Mouse (Mus musculus) CH12.LX (cell line): ENCODE measurements at regions not wholly inside any gene's neighbourhood (a gene's known extent, or its start where the extent isn't known, plus 50 kb on each side); places are given as distances from the start of the nearest gene placed in this dataset.

ENCODE experiments used
- DNase-seq: peaks from one replicate; pipeline ENCODE4 v3.0.0-alpha.2; 2013; ENCODE audit errors: extremely low read depth
- H3K27ac ChIP-seq: 2 replicates; pipeline ENCODE4 v1.5.1; 2012; ENCODE audit warnings: low read depth, mild to moderate bottlenecking, control low read depth, moderate library complexity; ENCODE audit not compliant: insufficient read depth
- H3K27me3 ChIP-seq: replicated peaks from 2 replicates; pipeline ENCODE3; 2012; ENCODE audit warnings: inconsistent platforms
- H3K36me3 ChIP-seq, 2 experiments: replicated peaks in 1 of 2; 2 replicates each; pipeline versions ENCODE3 to v1.6.1; 2012; ENCODE audit warnings: inconsistent platforms in 1 of 2, low read length in 1 of 2, mild to moderate bottlenecking in 1 of 2, mixed read lengths in 1 of 2, moderate library complexity in 1 of 2; ENCODE audit not compliant: control insufficient read depth in 1 of 2, insufficient read depth in 1 of 2
- H3K4me1 ChIP-seq, 2 experiments: 2 replicates each; pipeline ENCODE4 v1.6.1; 2012; ENCODE audit warnings: inconsistent platforms in 1 of 2, moderate library complexity in 1 of 2; ENCODE audit not compliant: insufficient read depth in 2 of 2, control insufficient read depth in 1 of 2
- H3K4me2 ChIP-seq: 2 replicates; pipeline ENCODE4 v1.6.1; 2012; ENCODE audit warnings: low read depth, mild to moderate bottlenecking, control low read depth; ENCODE audit not compliant: poor library complexity, insufficient read depth, severe bottlenecking
- H3K4me3 ChIP-seq, 3 experiments: fragments of 150-350 bp in 1 of 3; sonication (generic) in 1 of 3; replicated peaks in 1 of 3; 2 replicates each; pipeline versions ENCODE3 to v1.5.1; 2011 to 2012; ENCODE audit warnings: low read depth in 2 of 3, low read length in 2 of 3, mild to moderate bottlenecking in 2 of 3, moderate library complexity in 2 of 3, control low read depth in 1 of 3, improper control_type of control experiment in 1 of 3, inconsistent platforms in 1 of 3, mixed read lengths in 1 of 3; ENCODE audit not compliant: poor library complexity in 1 of 3
- H3K79me2 ChIP-seq: replicated peaks from 2 replicates; pipeline ENCODE4 v1.6.1; 2012; ENCODE audit warnings: mild to moderate bottlenecking, moderate library complexity; ENCODE audit not compliant: control insufficient read depth, poor library complexity, insufficient read depth, severe bottlenecking; ENCODE audit errors: extremely low read depth
- H3K9ac ChIP-seq: 2 replicates; pipeline ENCODE4 v1.6.1; 2012; ENCODE audit warnings: low read depth, mild to moderate bottlenecking, control low read depth, moderate library complexity; ENCODE audit not compliant: insufficient read depth
- H3K9me3 ChIP-seq: replicated peaks from 2 replicates; pipeline ENCODE3; 2012; ENCODE audit warnings: low read length, inconsistent platforms, mixed read lengths
- CHD2 ChIP-seq: IDR thresholded peaks from 2 replicates; pipeline ENCODE4 v1.6.1; 2011; ENCODE audit warnings: low read length, improper control_type of control experiment
- EP300 ChIP-seq: IDR thresholded peaks from 2 replicates; pipeline ENCODE4 v1.6.1; 2011; ENCODE audit warnings: low read length, improper control_type of control experiment
- GABPA ChIP-seq: IDR thresholded peaks from 2 replicates; pipeline ENCODE4 v1.6.1; 2012; ENCODE audit warnings: low read depth, low read length, improper control_type of control experiment, inconsistent platforms; ENCODE audit not compliant: insufficient replicate concordance
- JUND ChIP-seq: conservative IDR thresholded peaks from 2 replicates; pipeline ENCODE4 v1.6.1; 2011; ENCODE audit warnings: low read depth, low read length, improper control_type of control experiment
- MAFK ChIP-seq: IDR thresholded peaks from 2 replicates; pipeline ENCODE4 v1.6.1; 2011; ENCODE audit warnings: low read length, improper control_type of control experiment; ENCODE audit not compliant: insufficient replicate concordance
- MAX ChIP-seq: IDR thresholded peaks from 2 replicates; pipeline ENCODE4 v1.6.1; 2011; ENCODE audit warnings: low read length, improper control_type of control experiment
- MAZ ChIP-seq: IDR thresholded peaks from 2 replicates; pipeline ENCODE4 v1.6.1; 2012; ENCODE audit warnings: low read depth, mild to moderate bottlenecking, inconsistent platforms, low read length, improper control_type of control experiment, moderate library complexity
- MXI1 ChIP-seq: IDR thresholded peaks from 2 replicates; pipeline ENCODE4 v1.6.1; 2011; ENCODE audit warnings: mild to moderate bottlenecking, low read depth, low read length, improper control_type of control experiment
- POLR2A ChIP-seq: IDR thresholded peaks from 2 replicates; pipeline ENCODE4 v1.6.1; 2011; ENCODE audit warnings: low read depth, mild to moderate bottlenecking, improper control_type of control experiment, low read length
- UBTF ChIP-seq: IDR thresholded peaks from 2 replicates; pipeline ENCODE4 v1.6.1; 2012; ENCODE audit warnings: low read depth, mild to moderate bottlenecking, inconsistent platforms, low read length, improper control_type of control experiment, moderate library complexity
- ZKSCAN1 ChIP-seq: IDR thresholded peaks from 2 replicates; pipeline ENCODE4 v1.6.1; 2012; ENCODE audit warnings: low read depth, inconsistent platforms, low read length, improper control_type of control experiment, borderline replicate concordance
- ZMIZ1 ChIP-seq: IDR thresholded peaks from 2 replicates; pipeline ENCODE4 v1.6.1; 2012; ENCODE audit warnings: low read depth, mild to moderate bottlenecking, inconsistent platforms, low read length, improper control_type of control experiment
- dilution Hi-C: fragments of 300-500 bp; cut with MboI; formaldehyde crosslinking; loops from 2 replicates; pipeline ENCODE4 v1.14.3; 2020; ENCODE audit warnings: low sequenced_read_pairs; ENCODE audit not compliant: extremely low pct_unique_long_range_greater_than_20kb, extremely low pct_ligation_motif_present
- in situ Hi-C: fragments of 300-500 bp; cut with MboI; formaldehyde crosslinking; loops from 3 replicates; pipeline ENCODE4 v1.14.3; 2019; ENCODE audit warnings: low sequenced_read_pairs, low pct_ligation_motif_present, low pct_unique_long_range_greater_than_20kb, mixed read lengths

DNA sequence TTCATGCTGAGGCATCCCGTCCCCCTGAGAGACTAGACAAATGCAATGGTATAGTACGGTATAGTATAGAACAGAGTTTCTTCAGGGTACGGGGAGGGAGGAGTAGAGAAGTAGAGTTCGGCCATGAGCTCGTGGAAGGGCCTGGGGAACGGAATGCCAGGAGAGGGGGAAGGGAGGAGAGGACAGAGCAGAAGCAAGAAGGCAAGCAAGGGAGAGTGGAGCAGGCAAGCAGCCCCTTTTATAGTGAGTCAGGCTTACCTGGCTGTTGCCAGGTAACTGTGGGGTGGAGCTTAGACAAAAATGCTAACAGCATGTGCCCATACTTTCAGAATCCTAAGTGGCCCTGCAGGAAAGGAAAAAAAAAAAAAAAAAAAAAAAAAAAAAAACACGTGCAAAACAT, 174.7 kb upstream of the Dapk1 start:
- Histone ChIP-seq H3K4me3 (no peak overlapping the region), H3K4me2 (no peak overlapping the region), H3K36me3 (no peaks in the 10 kb centered on the region), H3K4me1 (no peaks in the 10 kb centered on the region), H3K9me3 (peaks cover 81% of the 10 kb centered on the region), H3K79me2 (no peaks in the 10 kb centered on the region), H3K27ac (no peak overlapping the region), H3K27me3 (no peaks in the 10 kb centered on the region), H3K9ac (no peak overlapping the region)
- no peak for DNase-seq
- in situ Hi-C loops (no loop called here), dilution Hi-C loops (no loop called here)
- TF ChIP-seq GABPA, result no peak
- no peak for TF ChIP-seq MAFK
- no peak for TF ChIP-seq UBTF
- no peak for TF ChIP-seq MAZ
- no peak for TF ChIP-seq JUND
- no peak for TF ChIP-seq CHD2
- TF ChIP-seq ZKSCAN1, result no peak
- no peak for TF ChIP-seq MXI1
- no peak for TF ChIP-seq EP300
- TF ChIP-seq POLR2A, result no peak
- no peak for TF ChIP-seq MAX

DNA sequence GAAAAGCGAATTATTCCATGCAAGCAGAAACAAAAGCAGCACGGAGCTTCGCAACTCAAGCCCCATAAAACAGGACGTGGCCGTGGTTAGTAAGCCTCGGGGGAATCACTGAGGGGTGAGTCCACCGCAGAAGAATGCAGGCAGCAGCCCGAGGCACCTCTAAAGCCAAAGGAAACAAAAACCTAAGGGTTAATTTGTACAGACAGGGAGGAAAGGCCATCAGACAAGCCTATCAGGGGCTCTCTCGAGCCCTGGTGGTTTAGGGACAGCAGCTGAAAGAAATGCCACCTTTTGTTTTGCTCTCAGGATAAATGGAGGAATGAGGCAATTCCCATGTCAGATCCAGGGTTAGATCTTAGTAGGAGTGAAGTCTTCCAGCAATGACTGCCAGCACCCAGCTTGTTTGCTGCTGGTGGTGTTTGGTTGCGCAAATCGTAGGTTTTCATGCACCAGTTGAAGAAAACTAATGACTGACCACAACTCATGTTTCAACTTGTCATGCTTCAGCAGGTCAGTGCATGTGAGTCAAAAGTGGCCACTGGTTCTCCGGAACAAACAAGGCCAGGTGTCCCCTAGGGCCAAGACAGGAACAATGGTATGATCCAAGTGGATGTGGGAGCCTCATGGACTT, 173.9 kb upstream of the Dapk1 start:
- no peaks in the 10 kb centered on the region for H3K36me3 ChIP-seq
- in situ Hi-C loops, result no loop called here
- no peak overlapping the region for H3K4me2 ChIP-seq
- no peak for DNase-seq
- H3K27ac ChIP-seq, result no peak overlapping the region
- H3K27me3 ChIP-seq, result no peaks in the 10 kb centered on the region
- H3K4me1 ChIP-seq, result no peaks in the 10 kb centered on the region
- no peaks in the 10 kb centered on the region for H3K79me2 ChIP-seq
- dilution Hi-C loops, result no loop called here
- peaks cover 76% of the 10 kb centered on the region for H3K9me3 ChIP-seq
- H3K9ac ChIP-seq, result no peak overlapping the region
- TF ChIP-seq EP300, result no peak
- H3K4me3 ChIP-seq, result no peak overlapping the region

DNA sequence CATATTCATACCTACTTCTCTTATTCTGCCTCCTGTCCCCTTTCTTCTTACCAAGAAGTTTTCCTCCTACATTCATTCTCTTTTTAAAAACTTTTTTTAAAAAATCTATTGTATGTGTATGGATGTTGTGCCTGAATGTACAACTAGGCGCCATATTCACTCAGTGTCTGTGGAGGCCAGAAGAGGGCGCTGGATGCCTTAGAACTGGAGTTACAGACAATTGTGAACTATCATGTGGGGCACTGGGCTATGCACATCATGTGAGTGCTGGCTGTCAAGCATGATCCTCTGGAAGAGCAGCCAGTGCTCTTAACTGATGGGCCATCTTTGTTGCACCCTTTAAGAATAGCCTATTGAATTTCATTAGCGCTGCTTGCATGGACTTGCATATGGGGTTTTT, 172.6 kb upstream of the Dapk1 start:
- in situ Hi-C loops, result no loop called here
- Histone ChIP-seq H3K4me3 (no peak overlapping the region), H3K27me3 (no peaks in the 10 kb centered on the region), H3K36me3 (no peaks in the 10 kb centered on the region), H3K4me2 (no peak overlapping the region), H3K9me3 (peaks cover 76% of the 10 kb centered on the region), H3K79me2 (no peaks in the 10 kb centered on the region)
- no peak for DNase-seq
- dilution Hi-C loops, result no loop called here
- TF ChIP-seq ZMIZ1, result no peak
- no peak for TF ChIP-seq UBTF
- TF ChIP-seq, all 38 proteins: peak for 0
- Histone ChIP-seq H3K4me1 (no peaks in the 10 kb centered on the region), H3K27ac (no peak overlapping the region), H3K9ac (no peak overlapping the region)
